ENCODE assay signal across 12 mouse cellular contexts in genomic region chr7:49307717-49308116, GRCm38 (mm10).
DNase-seq lines count a peak whose midpoint lies in the region; ATAC-seq and TF ChIP-seq lines count a peak whose summit lies in the region.
"Had no signal": no experiment of that assay in that cellular context is flagged by ENCODE, and none has a peak within 500 bp of the region (broad histone marks: within the 10 kb centered on the region; RNA-seq: fewer than 3 reads in every experiment).

No protein-coding gene starts in this region.

- ATAC-seq in hindbrain, postnatal 0 days, result no peak
- ATAC-seq in hindbrain, embryonic 16.5 days, result no peak
- ATAC-seq in lung, embryonic 14.5 days (ENCODE audit: insufficient read depth), result no peak
- peak; percentile 28 to 37; a peak in 1 of 4 replicates for ATAC-seq in hematopoietic stem cell, adult 5-6 weeks (replicated peaks in 1 of 2; ENCODE audit: insufficient read depth in 1 of 2, low FRiP score in 2 of 2, low TSS enrichment in 1 of 2, low read depth in 1 of 2, poor library complexity in 2 of 2, severe bottlenecking in 2 of 2)
- no peak for ATAC-seq in monocyte, adult 5-6 weeks (replicated peaks; ENCODE audit: insufficient number of reproducible peaks, low FRiP score, low TSS enrichment, poor library complexity, severe bottlenecking)

- DNase-seq in hindbrain, postnatal 0 days (ENCODE audit: low spot score), result no peak
- DNase-seq in lung, embryonic 14.5 days, result no peak
- DNase-seq in lung, postnatal 36 days, result no peak
- DNase-seq in MEL (ENCODE audit: low read depth, low spot score), result no peak
- no peak for DNase-seq in thymus, postnatal 0 days (ENCODE audit: low spot score)
- DNase-seq: gastrocnemius, postnatal 14 days; right cerebral cortex, postnatal 25 days had no signal

- peak; percentile 56 for TF ChIP-seq CTCF in hindbrain, postnatal 0 days (IDR thresholded peaks at IDR 0.05; ENCODE audit: low read depth)
- peak; percentile 54 for TF ChIP-seq CTCF in lung, embryonic 14.5 days (IDR thresholded peaks at IDR 0.05; ENCODE audit: low read depth)
- peak; percentile 24 to 60 (median 35); a peak in 5 of 6 replicates for TF ChIP-seq CTCF in MEL (IDR thresholded peaks at IDR 0.05 in 2 of 3, conservative IDR thresholded peaks at IDR 0.05 in 1 of 3; ENCODE audit: control insufficient read depth in 1 of 3, insufficient read depth in 1 of 3, low read depth in 2 of 3, low read length in 3 of 3, poor library complexity in 1 of 3, severe bottlenecking in 1 of 3)

- TF ChIP-seq POLR2A in MEL (IDR thresholded peaks at IDR 0.05; ENCODE audit: control insufficient read depth in 1 of 2, insufficient read depth in 1 of 2, low read depth in 1 of 2, low read length in 2 of 2, poor library complexity in 1 of 2), result no peak

- no peak overlapping the region for H3K4me2 ChIP-seq in hindbrain, postnatal 0 days (ENCODE audit: low read depth, low read length)
- no peak overlapping the region for H3K4me2 ChIP-seq in hindbrain, embryonic 16.5 days (ENCODE audit: low read length)
- H3K4me2 ChIP-seq in lung, embryonic 14.5 days, result no peak overlapping the region
- H3K4me2 ChIP-seq: heart, embryonic 15.5 days had no signal

- no peak overlapping the region for H3K9ac ChIP-seq in hindbrain, postnatal 0 days (replicated peaks; ENCODE audit: low read length)
- H3K9ac ChIP-seq in hindbrain, embryonic 16.5 days (ENCODE audit: low read depth, low read length), result no peak overlapping the region
- H3K9ac ChIP-seq in lung, embryonic 14.5 days, result no peak overlapping the region
- no peak overlapping the region for H3K9ac ChIP-seq in MEL (ENCODE audit: control insufficient read depth, low read depth, low read length, poor library complexity, severe bottlenecking)
- H3K9ac ChIP-seq: heart, embryonic 15.5 days had no signal

- no peak for TF ChIP-seq EP300 in MEL (IDR thresholded peaks at IDR 0.05; ENCODE audit: low read depth in 1 of 2, low read length in 2 of 2)

- no peaks in the 10 kb centered on the region for H3K36me3 ChIP-seq in hindbrain, postnatal 0 days (ENCODE audit: insufficient read depth, low read length)
- H3K36me3 ChIP-seq in hindbrain, embryonic 16.5 days (ENCODE audit: control insufficient read depth, insufficient read depth, low read length), result no peaks in the 10 kb centered on the region
- no peaks in the 10 kb centered on the region for H3K36me3 ChIP-seq in lung, embryonic 14.5 days (ENCODE audit: insufficient read depth)
- peaks cover 0 to 6% of the 10 kb centered on the region in 2 experiments; a peak in 2 of 4 replicates for H3K36me3 ChIP-seq in MEL (ENCODE audit: control insufficient read depth in 1 of 2, insufficient read depth in 2 of 2, low read length in 2 of 2)
- H3K36me3 ChIP-seq: heart, embryonic 15.5 days had no signal

- no peak overlapping the region for H3K27ac ChIP-seq in hindbrain, postnatal 0 days
- H3K27ac ChIP-seq in hindbrain, embryonic 16.5 days (ENCODE audit: low read depth, low read length), result no peak overlapping the region
- H3K27ac ChIP-seq in lung, embryonic 14.5 days (ENCODE audit: low read depth), result no peak overlapping the region
- no peak overlapping the region for H3K27ac ChIP-seq in MEL (ENCODE audit: control insufficient read depth, low read depth, low read length)
- H3K27ac ChIP-seq: heart, embryonic 15.5 days; macrophage had no signal

- H3K27me3 ChIP-seq in hindbrain, postnatal 0 days (ENCODE audit: insufficient read depth, low read length), result no peaks in the 10 kb centered on the region
- H3K27me3 ChIP-seq in hindbrain, embryonic 16.5 days (replicated peaks; ENCODE audit: control insufficient read depth, insufficient read depth, low read length), result no peaks in the 10 kb centered on the region
- H3K27me3 ChIP-seq in lung, embryonic 14.5 days (ENCODE audit: insufficient read depth, low read length), result no peaks in the 10 kb centered on the region
- no peaks in the 10 kb centered on the region for H3K27me3 ChIP-seq in MEL (ENCODE audit: control insufficient read depth in 1 of 2, insufficient read depth in 2 of 2, low read length in 2 of 2)

- H3K79me2 ChIP-seq in MEL (ENCODE audit: control insufficient read depth, insufficient read depth, low read length, poor library complexity), result no peaks in the 10 kb centered on the region

- no peak overlapping the region for H3K4me3 ChIP-seq in hindbrain, postnatal 0 days (ENCODE audit: low read length)
- H3K4me3 ChIP-seq in hindbrain, embryonic 16.5 days (ENCODE audit: low read length), result no peak overlapping the region
- H3K4me3 ChIP-seq in lung, embryonic 14.5 days (ENCODE audit: low read depth, low read length), result no peak overlapping the region
- H3K4me3 ChIP-seq in MEL (ENCODE audit: control insufficient read depth in 1 of 2, insufficient read depth in 1 of 2, low read depth in 2 of 2, low read length in 2 of 2), result no peak overlapping the region
- H3K4me3 ChIP-seq: heart, embryonic 15.5 days had no signal

- H3K4me1 ChIP-seq in hindbrain, postnatal 0 days (ENCODE audit: insufficient read depth, low read length), result 0 out of 2 replicates have a peak, but pooled peaks cover 6% of the 10 kb centered on the region
- peaks cover 19% of the 10 kb centered on the region for H3K4me1 ChIP-seq in hindbrain, embryonic 16.5 days (ENCODE audit: control insufficient read depth, insufficient read depth, low read depth, low read length)
- H3K4me1 ChIP-seq in lung, embryonic 14.5 days (ENCODE audit: insufficient read depth), result no peaks in the 10 kb centered on the region
- peaks cover 5 to 14% of the 10 kb centered on the region in 2 experiments; a peak in 3 of 4 replicates for H3K4me1 ChIP-seq in MEL (ENCODE audit: control insufficient read depth in 1 of 2, insufficient read depth in 2 of 2, low read length in 2 of 2)

- TF ChIP-seq RAD21 in MEL (IDR thresholded peaks at IDR 0.05; ENCODE audit: low read depth, low read length), result no peak

- 89% methylated on average over 6 of the region's 6 CpGs for WGBS in hindbrain, postnatal 0 days
- WGBS in hindbrain, embryonic 16.5 days, result 88% methylated on average over 6 of the region's 6 CpGs
- WGBS in lung, embryonic 14.5 days, result 85% methylated on average over 6 of the region's 6 CpGs

- no peaks in the 10 kb centered on the region for H3K9me3 ChIP-seq in hindbrain, postnatal 0 days (ENCODE audit: low read length)
- H3K9me3 ChIP-seq in hindbrain, embryonic 16.5 days (ENCODE audit: control insufficient read depth, low read length), result no peaks in the 10 kb centered on the region
- peaks cover 4% of the 10 kb centered on the region; the same call in 1 of the 2 replicates for H3K9me3 ChIP-seq in lung, embryonic 14.5 days (ENCODE audit: low read depth, low read length)
- no peaks in the 10 kb centered on the region for H3K9me3 ChIP-seq in MEL (replicated peaks; ENCODE audit: insufficient read depth, low read length)
- H3K9me3 ChIP-seq: heart, embryonic 15.5 days had no signal

TF ChIP-seq in MEL, 35 proteins besides CTCF, POLR2A, EP300 and RAD21:
- TF ChIP-seq TCF12 (IDR thresholded peaks at IDR 0.05; ENCODE audit: low read depth, low read length) (no peak), TAL1 (IDR thresholded peaks at IDR 0.05; ENCODE audit: low read length) (no peak), ETS1 (IDR thresholded peaks at IDR 0.05; ENCODE audit: low read depth, low read length) (no peak), USF2 (IDR thresholded peaks at IDR 0.05; ENCODE audit: borderline replicate concordance in 1 of 2, insufficient read depth in 1 of 2, low read depth in 1 of 2, low read length in 2 of 2) (no peak), CHD1 (IDR thresholded peaks at IDR 0.05; ENCODE audit: low read depth, low read length) (no peak), SIN3A (IDR thresholded peaks at IDR 0.05; ENCODE audit: low read length) (no peak), POLR2AphosphoS5 (IDR thresholded peaks at IDR 0.05; ENCODE audit: borderline replicate concordance, low read depth, low read length) (no peak), ZMIZ1 (IDR thresholded peaks at IDR 0.05; ENCODE audit: low read depth, low read length) (no peak), MXI1 (IDR thresholded peaks at IDR 0.05; ENCODE audit: low read depth, low read length) (no peak), NELFE (IDR thresholded peaks at IDR 0.05; ENCODE audit: low read depth, low read length) (no peak)

Comparison
In these comparisons a context has a peak if more than half of its experiments do, and no peak if none do; other contexts are left out.
1. ATAC-seq: peak in hematopoietic stem cell, adult 5-6 weeks (2 of 2); none in hindbrain, postnatal 0 days (single experiment), hindbrain, embryonic 16.5 days (single experiment), lung, embryonic 14.5 days (single experiment) and monocyte, adult 5-6 weeks (single experiment).
2. Peak in every context shown above with its lines, with median percentiles within 50 percentile points of each other: CTCF ChIP-seq.